Mouse (Mus musculus): ENCODE results near the gene Dsn1.

The Dsn1 gene

DNA sequence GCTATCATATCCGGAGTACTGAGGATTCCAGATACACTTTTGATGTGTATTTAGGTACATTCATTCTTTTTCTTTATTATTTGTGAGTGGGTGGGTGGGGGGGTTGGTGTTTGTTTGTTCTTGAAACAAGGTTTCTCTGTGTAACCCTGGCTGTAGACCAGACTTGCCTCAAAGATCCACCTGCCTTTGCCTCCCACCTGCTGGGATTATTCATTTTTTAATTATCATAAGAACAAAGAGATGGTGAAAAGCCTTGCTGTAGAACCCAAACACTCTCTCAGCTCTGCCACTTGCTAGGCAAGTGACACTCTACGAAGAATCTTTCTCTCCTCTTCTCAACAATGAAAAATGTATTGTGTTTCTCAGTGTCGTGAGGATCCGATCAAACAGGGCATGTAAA, 12.3 kb upstream of the Dsn1 start:
- no peak for DNase-seq

DNA sequence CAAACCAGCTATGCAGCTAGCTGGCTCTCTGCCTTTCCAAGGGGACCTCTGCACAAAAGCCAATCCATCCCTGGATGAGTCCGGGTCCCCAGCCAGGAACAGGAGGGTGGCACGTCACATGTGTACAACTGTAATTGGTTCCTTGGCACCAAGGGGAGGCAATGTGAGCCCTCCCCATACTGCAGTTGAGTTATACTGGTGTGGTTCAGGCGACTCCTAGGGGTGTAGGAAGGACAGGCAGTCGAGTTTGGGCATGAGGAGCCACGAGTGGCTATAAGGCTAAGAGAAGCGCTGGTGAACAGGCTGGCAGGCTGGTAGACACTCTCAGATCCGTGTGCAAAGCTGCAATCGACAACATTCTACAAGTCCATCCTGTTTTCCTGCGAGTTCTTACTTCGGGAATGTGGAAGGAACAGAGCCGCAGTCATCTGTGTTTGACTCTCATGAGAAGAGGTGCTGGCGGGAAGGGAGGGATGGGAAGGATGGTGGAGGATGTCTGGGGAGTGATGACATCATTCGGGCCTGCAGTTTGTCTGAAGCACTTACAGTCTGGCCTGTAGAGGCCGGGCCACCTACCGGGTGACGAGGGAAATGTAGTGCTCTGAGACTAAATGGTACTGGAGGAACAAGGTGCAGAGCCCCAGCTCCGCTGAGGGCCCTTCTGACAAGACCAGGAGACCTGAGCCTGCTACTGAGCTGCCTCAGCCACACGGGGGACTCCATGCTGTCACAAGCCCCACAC, 9.7 kb upstream of the Dsn1 start:
- no peak for DNase-seq

DNA sequence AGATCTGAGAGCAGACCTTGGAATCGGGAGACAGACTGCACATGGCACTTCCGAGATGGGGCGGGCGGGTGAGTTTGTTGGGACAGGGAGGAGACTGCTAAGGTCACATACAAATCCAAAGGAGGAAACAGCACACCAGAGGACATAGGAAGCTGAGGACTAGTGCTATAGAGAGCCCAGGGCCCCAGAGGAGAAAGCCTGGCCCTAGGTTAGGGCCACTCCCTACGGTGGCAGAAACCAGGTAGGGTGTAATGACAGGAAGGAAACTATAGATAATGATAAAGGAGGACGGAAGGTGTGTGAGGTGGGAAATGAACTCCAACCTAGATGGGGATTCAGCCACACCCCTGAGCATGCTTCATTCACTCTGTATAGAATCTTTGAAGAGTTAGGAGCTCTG, 5.4 kb upstream of the Dsn1 start:
- DNase-seq = no peak

DNA sequence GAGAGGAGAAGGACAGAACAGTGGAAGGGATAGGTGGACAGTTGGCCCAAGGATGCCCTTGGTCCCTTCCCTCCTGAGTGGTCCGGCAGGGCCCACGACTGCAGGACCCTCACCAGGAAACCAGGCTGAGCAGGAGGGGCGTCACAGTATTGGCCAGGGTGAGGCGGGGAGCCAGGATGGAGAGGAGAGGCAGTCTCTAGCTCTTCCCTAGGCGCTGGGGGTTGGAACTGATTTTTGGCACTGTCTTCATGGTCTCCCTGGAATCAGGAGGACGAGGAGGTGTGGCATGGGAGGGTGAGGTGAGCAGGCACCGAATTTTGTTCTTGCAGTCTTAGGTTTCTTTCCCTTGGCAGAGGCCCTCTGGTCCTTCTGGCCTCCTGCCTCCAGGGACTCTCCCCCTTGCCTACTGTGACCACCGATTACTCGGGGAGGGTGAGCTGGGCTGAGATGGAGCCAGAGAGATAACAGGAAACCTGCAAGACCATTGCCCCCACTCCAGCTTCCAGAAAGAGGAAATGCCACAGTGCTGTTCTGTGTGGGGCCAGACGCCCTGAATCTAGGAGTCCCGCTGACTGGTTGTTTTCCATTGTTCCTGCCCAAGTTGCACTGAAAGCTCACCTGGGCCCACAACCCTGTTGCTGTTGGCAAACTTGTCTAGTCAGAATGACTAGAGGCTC, 3.8 kb upstream of the Dsn1 start:
- DNase-seq = no peak

GRCm38 (mm10) chr2:157010121-157010520, 3.2 kb upstream of the Dsn1 start:
- no peak for DNase-seq

DNA sequence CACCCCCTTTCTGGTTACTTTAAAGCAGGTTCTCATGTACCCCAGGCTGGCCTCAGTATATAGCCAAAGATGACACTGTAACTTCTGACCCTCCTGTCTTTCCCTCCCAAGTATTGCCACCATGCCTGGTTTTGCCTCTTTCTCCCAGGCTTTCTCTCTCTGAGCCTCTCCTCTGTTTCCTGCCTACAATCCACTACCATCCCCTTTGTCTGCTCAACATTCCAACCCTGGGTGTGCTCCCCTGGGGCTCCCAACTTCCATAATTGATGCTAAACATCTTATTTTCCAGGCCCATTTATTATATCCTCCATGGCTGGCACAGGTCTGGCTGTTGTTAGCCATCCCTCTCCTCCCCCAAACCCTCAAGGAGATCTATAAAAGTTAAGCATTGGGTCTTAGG, 1.6 kb upstream of the Dsn1 start:
- DNase-seq = no peak

DNA sequence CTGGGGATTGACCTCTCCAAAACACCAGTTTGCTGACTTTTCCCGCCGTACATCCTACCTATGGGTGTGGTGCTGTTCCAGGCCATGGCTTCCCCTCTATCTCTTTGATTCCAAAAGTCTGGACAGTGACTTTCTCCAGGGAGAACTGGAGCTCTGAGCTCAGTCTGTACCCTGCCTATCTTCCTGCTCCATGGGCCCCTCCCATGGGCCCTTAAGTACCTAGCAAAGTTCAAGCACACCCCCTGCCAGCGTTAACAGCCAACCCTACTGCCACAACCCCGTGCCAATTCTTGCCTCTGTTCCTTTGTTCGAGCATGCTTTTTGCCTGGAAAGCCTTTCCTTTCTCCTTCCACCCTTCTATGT, 261 bp upstream of the Dsn1 start:
- DNase-seq = no peak

DNA sequence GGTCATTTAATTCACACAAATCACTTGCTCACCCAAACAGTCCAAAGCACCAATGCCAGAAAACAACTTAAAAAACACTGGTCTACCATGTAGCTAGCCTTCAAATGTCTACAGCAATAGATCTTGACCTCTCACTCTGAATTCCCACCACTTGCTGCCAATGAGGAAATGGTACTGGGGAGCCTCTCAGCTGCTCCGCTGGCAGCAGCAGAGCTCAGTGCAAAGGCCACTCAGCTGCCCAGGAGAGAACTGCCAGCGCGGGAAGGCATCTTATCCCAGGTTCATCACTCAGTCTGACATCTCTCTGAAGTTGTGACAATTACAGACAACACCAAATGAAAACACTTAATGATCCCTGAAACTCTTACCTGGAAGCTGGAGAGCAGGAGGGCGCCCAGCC, 4.6 kb downstream of the Dsn1 start:
- no peak for DNase-seq

DNA sequence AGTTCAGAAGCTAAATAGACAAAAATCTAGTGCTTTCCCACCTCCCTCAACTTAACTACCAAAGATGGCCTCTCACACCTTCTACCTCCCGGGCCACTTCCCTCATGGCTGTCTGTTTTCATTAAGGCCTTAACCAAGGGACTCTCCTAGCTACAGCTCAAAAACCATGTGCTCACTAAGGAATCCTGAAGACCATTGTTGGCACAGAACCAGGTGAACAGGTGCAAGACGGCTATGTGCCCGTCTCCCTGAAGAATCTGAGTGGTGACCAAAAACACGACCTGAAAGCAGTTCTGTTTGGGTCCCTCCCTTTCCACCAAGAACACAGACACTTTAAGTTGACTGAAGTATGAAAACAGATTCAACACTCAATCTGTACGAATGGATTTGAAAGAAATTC, 8.7 kb downstream of the Dsn1 start:
- no peak for DNase-seq

DNA sequence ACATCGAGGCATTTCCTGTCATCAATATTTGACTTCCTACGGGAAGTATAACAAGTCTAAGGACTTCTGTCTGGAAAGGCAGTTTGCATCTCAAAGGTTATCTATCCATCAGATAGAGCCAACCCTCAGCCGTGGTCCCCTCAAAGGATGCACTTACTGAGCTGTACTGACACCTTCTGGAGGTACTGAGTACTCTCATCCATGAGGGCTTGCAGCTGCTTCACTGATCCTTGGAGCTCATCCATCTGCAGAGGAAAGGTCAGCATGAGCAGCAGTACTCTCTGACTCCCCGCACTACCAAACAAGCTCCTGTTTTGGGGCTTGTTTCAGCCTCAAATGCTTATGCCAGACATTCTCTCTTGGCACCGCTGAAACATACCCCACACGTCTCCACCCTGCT, 10.4 kb downstream of the Dsn1 start:
- DNase-seq = peak; percentile 26 to 32

GRCm38 (mm10) chr2:156991470-156992319, 15.3 kb downstream of the Dsn1 start, which contains the start of gene Ndrg3:
TSS of gene Ndrg3 (minus strand) at chr2:156992056.
- peak; percentile 96 for DNase-seq

- peak; percentile 29 to 36 for DNase-seq
These were observed 16.1 kb downstream of the Dsn1 start for GRCm38 (mm10) chr2:156990727-156991431.

GRCm38 (mm10) chr2:156987316-156987715, 19.6 kb downstream of the Dsn1 start:
- DNase-seq = no peak

DNA sequence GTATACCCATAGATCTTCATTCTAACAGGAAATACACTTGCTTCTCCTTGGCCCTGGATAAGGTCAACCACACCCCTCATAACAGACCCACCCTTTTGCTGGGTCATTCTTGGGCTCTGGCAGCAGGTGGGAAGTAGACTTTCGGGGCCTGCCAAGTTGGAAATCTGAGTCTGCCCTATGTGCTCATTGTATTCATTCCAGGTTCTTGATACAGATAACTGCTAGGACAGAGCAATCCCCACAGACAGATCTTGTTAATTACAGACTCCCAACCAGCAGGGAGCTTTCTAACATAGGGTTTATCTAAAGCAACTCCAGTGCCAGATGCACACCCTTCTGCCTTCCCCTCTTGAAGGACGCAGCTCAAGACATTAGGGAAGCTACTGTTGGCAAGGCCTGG, 24.1 kb downstream of the Dsn1 start:
- no peak for DNase-seq

GRCm38 (mm10) chr2:156981291-156981690, 25.7 kb downstream of the Dsn1 start:
- DNase-seq = no peak

- DNase-seq = no peak
These were observed 26.9 kb downstream of the Dsn1 start for GRCm38 (mm10) chr2:156980059-156980458.

GRCm38 (mm10) chr2:156976711-156977110, 30.2 kb downstream of the Dsn1 start:
- no peak for DNase-seq

DNA sequence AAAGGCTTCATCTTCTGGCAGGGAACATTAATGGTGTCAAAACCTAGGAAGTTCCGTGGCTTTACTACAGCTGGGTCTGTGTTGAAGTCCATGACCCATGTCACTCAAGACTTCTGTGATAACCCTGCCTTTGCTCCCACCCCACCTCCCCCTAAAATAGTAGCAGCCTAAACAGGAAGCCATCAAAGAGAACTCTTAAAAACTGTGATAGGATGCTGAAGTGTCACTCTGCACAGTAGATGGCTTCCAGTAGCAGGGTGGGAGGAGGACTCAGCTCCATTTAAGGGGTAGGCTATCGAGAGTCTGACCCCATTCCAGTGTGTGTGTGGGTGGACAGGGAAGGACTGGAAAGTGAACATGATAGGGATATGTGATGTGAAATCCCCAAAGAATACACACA, 32.0 kb downstream of the Dsn1 start:
- no peak for DNase-seq

DNA sequence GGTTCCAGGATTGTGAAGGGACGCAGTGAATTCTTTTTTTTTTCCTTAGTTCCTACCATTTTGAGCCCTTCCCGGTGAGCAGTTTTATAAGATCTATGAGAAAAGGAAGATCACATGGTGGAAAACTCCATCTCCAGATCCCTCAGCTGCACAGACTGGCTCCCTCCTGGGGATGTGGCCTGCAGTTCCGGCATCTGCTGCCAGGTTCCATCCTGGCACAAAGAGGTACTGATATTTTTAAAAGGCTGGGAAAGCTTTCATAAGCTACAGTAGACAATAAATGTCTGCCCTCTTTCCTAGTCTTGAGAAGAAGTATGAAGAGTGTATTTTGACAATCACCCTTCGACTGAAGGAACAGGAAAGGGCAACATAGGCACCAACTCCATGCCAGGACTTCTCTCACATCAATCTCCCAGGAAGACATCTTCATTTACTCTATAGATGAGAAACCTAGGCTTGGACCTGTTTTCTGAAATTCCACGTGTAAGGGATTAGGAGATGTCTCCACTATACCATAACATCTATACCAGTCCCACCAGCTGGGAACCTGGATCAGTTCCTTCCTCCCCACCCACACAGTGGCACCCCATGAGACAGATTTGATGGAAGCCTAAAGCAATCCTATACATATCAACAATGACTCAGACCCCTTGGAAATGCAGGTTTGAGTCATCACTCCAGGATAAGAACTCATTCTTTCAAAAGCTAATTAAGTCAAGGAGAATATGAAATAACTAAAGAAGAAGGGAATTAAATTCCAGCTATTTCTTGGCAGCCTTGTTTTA, 33.4 kb downstream of the Dsn1 start:
- DNase-seq = no peak

GRCm38 (mm10) chr2:156970253-156970652, 36.7 kb downstream of the Dsn1 start:
- DNase-seq = no peak

DNA sequence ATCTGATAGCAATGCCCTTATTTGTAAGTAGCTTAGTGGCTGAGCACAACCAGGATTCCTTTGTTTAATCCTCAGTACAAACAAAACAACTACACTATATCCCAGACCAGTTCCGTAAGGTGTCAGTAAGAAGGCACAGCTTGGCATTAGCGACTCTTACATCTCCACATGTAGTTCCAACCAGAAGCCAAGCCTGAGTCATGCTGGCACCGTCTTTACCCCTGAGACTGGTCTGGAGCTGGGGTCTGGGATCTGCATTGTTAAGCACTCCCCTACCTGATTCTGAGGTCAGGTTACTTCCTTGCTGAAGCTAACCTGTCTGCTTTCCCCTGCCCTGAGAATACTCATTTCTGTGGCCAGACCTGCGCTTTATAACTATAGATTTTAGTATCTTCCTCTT, 38.5 kb downstream of the Dsn1 start:
- no peak for DNase-seq

GRCm38 (mm10) chr2:156967388-156967787, 39.6 kb downstream of the Dsn1 start:
- no peak for DNase-seq

All from B cell, adult 2 months (primary cell).